Mouse (Mus musculus): ENCODE measurements at regions not wholly inside any gene's neighbourhood (a gene's known extent, or its start where the extent isn't known, plus 50 kb on each side); places are given as distances from the start of the nearest gene placed in this dataset.

- DNase-seq: no peak
These were observed 207.1 kb upstream of the Plpp4 start for GRCm38 (mm10) chr7:129049726-129050125.

- no peak for DNase-seq
These were observed 206.2 kb upstream of the Plpp4 start for GRCm38 (mm10) chr7:129050675-129051074.

DNA sequence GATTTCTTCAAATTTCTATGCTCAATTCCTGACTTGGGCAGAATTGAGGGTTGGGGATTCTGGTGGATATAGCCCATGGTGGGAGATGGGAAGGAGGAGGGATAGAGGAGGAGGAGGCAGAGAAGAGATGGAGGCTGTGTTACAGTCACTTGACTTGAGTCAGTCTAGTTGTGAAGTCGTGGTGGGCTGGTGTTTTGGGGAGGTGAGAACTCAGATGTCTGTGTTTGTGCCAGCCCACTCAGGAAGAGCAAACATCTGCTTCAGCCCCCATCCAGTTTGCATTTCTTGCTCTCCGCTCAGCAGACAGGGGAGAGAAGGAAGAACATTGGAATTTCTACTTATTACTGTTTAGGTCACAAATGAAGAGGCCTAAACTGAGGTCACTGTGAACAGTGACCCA is 189.9 kb upstream of the Plpp4 start:
- no peak for DNase-seq

GRCm38 (mm10) chr7:129068137-129068536 is 188.7 kb upstream of the Plpp4 start:
- DNase-seq: no peak

GRCm38 (mm10) chr7:129079786-129080185 is 177.0 kb upstream of the Plpp4 start:
- DNase-seq: no peak

GRCm38 (mm10) chr7:129091441-129091840 is 165.4 kb upstream of the Plpp4 start:
- DNase-seq: no peak

GRCm38 (mm10) chr7:129096374-129097069 is 160.3 kb upstream of the Plpp4 start:
- DNase-seq: no peak

- DNase-seq: no peak
These were observed 154.4 kb upstream of the Plpp4 start for GRCm38 (mm10) chr7:129102437-129102836.

- DNase-seq: no peak
These were observed 122.7 kb upstream of the Plpp4 start for GRCm38 (mm10) chr7:129134176-129134575.

DNA sequence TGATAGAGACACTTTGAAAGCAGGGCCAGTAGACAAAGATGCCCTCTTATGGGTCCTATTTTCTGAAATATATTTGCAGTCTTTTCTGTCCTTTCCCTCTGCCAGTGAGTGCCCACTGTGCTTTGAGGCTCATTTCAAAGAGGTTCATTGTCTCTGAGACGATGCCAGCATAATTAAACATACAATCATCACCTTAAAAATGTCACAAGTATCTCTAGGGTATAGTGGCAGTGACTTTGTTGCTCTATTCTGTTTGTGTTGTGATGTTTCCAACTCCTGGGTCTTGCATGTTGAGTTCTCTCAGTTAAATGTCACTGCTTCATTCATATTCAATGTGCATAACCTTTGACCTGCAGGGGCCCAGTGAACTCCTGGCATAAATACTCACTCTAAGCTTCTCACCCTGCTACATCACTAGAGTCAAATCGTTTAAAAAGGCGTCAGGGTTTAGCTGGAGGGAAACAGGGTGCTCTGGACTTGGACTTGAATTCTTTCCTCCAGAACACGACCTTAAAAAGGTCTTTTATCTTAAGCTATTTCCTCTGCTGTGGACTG is 122.1 kb upstream of the Plpp4 start:
- DNase-seq: no peak

- DNase-seq: no peak
These were observed 119.4 kb upstream of the Plpp4 start for GRCm38 (mm10) chr7:129137303-129137990.

- DNase-seq: no peak
These were observed 114.8 kb upstream of the Plpp4 start for GRCm38 (mm10) chr7:129141942-129142598.

GRCm38 (mm10) chr7:129142599-129142949 is 114.3 kb upstream of the Plpp4 start:
- no peak for DNase-seq

DNA sequence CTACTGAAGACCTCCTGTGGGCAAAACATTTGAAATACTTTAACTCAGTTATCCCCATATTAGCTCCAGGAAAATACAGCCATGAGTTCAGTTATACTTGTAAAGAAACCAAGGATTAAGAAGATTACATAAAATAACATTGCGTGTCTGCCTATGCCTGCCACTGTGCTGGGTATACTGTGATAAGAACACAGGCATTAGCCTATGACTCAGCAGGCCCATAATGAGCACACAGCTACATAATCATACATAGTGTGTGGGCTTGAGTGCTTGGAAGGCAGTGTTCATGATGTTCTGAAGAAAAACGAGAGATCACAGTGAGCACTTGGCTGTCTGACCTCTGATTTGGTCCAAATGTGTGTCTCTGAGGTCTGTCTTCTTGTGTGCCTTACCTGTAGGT is 101.3 kb upstream of the Plpp4 start:
- DNase-seq: no peak

GRCm38 (mm10) chr7:129169971-129170370 is 86.9 kb upstream of the Plpp4 start:
- DNase-seq: no peak

GRCm38 (mm10) chr7:129190933-129191332 is 65.9 kb upstream of the Plpp4 start:
- no peak for DNase-seq

- DNase-seq: no peak
These were observed 49.8 kb upstream of the Plpp4 start for GRCm38 (mm10) chr7:129207029-129207428.

Data from heart, postnatal 4 days (tissue).